Mouse (Mus musculus) bone marrow macrophage, adult 2 months (primary cell): ENCODE results near the gene Fam69a. TPM values are rescaled to one million over a fixed set of nuclear protein-coding genes. Genes with fewer than 3 reads are reported as not detected.
"Not testable (repeated sequence)": the region's sequence is repeated elsewhere in the genome, so short reads cannot be mapped to it uniquely, and the experiment has no call there.

ENCODE experiments used
- H3K27ac ChIP-seq: 2 replicates; pipeline ENCODE4 v1.5.1; 2012; ENCODE audit warnings: low read depth, low read length; ENCODE audit not compliant: insufficient read depth
- H3K4me1 ChIP-seq: 2 replicates; pipeline ENCODE4 v1.6.1; 2012; ENCODE audit warnings: low read length; ENCODE audit not compliant: control insufficient read depth, insufficient read depth
- H3K4me3 ChIP-seq: 2 replicates; pipeline ENCODE4 v1.5.1; 2012; ENCODE audit warnings: mild to moderate bottlenecking, low read length, moderate library complexity; ENCODE audit not compliant: insufficient read depth
- CTCF ChIP-seq: IDR thresholded peaks from 2 replicates; pipeline ENCODE4 v1.5.1; 2012; ENCODE audit warnings: low read depth, mild to moderate bottlenecking, low read length, moderate library complexity
- POLR2A ChIP-seq: IDR thresholded peaks from 2 replicates; pipeline ENCODE4 v1.6.1; 2012; ENCODE audit warnings: mild to moderate bottlenecking, low read depth, low read length, borderline replicate concordance
- polyA plus RNA-seq: library from polyadenylated mRNA; stranded (reverse); fragments of >200 nt; gene quantifications from 2 replicates; pipeline ENCODE4 v1.2.4, GENCODE M21; 2012; ENCODE audit not compliant: missing spikeins, insufficient read depth, insufficient read length

Fam69a gene
- polyA plus RNA-seq, result 73.2 and 80.4 TPM in 2 replicates

- Histone ChIP-seq H3K4me1 (peaks cover 13% of the 10 kb centered on the region), H3K4me3 (peak within 1 kb of the TSS; percentile 75), H3K27ac (peak within 1 kb of the TSS; percentile 61)
- no peak for TF ChIP-seq POLR2A
- no peak for TF ChIP-seq CTCF
Measured at GRCm38 (mm10) chr5:107986967-107987834, at the start of gene Fam69a. Gene Fam69a, minus strand, starts transcription at chr5:107987085.

GRCm38 (mm10) chr5:108035523-108035922, 48.6 kb upstream of the Fam69a start:
- Histone ChIP-seq H3K4me1 (peaks cover 15% of the 10 kb centered on the region), H3K4me3 (no peak overlapping the region), H3K27ac (no peak overlapping the region)
- TF ChIP-seq CTCF (no peak), POLR2A (no peak)

GRCm38 (mm10) chr5:108034194-108034593, 47.3 kb upstream of the Fam69a start:
- TF ChIP-seq CTCF, result no peak
- TF ChIP-seq POLR2A, result no peak
- Histone ChIP-seq H3K4me1 (peaks cover 18% of the 10 kb centered on the region), H3K27ac (no peak overlapping the region)

GRCm38 (mm10) chr5:108031267-108031666, 44.4 kb upstream of the Fam69a start:
- H3K27ac ChIP-seq, result peak overlapping the region; percentile 78

More at GRCm38 (mm10) chr5:108034194-108034593, 47.3 kb upstream of the Fam69a start:
- H3K4me3 ChIP-seq, result no peak overlapping the region

GRCm38 (mm10) chr5:108029968-108030367, 43.1 kb upstream of the Fam69a start:
- Histone ChIP-seq H3K4me1 (peaks cover 14% of the 10 kb centered on the region), H3K4me3 (no peak overlapping the region), H3K27ac (no peak overlapping the region)
- TF ChIP-seq POLR2A (no peak), CTCF (no peak)

More at GRCm38 (mm10) chr5:108031267-108031666, 44.4 kb upstream of the Fam69a start:
- H3K4me1 ChIP-seq, result peaks cover 19% of the 10 kb centered on the region
- TF ChIP-seq CTCF (no peak), POLR2A (no peak)
- H3K4me3 ChIP-seq, result peak overlapping the region; percentile 29

GRCm38 (mm10) chr5:108028797-108029536, 42.1 kb upstream of the Fam69a start:
- H3K27ac ChIP-seq, result not testable (repeated sequence)

GRCm38 (mm10) chr5:108028230-108028629, 41.3 kb upstream of the Fam69a start:
- no peak for TF ChIP-seq CTCF
- no peak for TF ChIP-seq POLR2A
- H3K4me1 ChIP-seq, result peaks cover 14% of the 10 kb centered on the region
- no peak overlapping the region for H3K4me3 ChIP-seq
- H3K27ac ChIP-seq, result no peak overlapping the region

More at GRCm38 (mm10) chr5:108028797-108029536, 42.1 kb upstream of the Fam69a start:
- peaks cover 14% of the 10 kb centered on the region for H3K4me1 ChIP-seq
- not testable (repeated sequence) for H3K4me3 ChIP-seq

DNA sequence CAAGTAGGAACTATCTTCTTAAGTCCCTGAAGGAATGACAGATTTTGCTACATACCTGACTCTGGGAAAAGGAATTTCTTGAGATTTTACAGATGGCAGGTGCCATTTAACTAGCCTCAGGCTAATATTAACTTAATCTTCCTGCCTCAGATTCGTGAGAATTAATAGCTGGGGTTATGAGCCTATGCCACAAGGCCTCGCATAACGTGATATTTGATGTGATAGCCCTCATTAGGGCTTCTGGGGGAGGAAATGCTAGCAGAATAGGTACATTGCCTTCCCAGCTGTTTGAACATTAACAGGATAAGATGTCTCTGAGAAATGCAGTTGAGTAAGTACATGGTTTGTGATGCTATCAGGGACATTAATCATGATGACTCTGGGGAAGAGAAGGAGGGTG, 34.5 kb upstream of the Fam69a start:
- no peak overlapping the region for H3K27ac ChIP-seq
- H3K4me1 ChIP-seq, result peaks cover 3% of the 10 kb centered on the region; the same call in 1 of the 2 replicates
- TF ChIP-seq POLR2A, result no peak
- TF ChIP-seq CTCF, result no peak
- no peak overlapping the region for H3K4me3 ChIP-seq

DNA sequence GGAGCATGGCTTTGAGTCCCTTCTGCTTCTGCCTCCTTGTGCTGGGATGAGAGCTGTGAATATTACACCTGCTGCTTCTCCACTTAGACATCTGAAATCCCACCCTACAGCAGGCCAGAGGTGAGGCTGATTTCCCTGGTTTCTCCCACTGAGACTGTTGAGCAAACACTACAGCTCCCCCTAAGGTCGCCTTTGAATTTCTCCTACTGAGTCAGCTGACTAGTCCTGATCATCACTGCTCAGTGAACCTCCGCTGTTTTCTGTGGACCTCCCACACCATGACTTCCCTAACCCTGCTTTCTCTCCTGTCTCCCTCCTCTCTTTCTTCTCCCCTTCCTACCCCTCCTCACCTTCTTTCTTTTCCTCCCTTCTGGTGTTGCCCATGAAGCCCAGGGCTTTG, 32.5 kb upstream of the Fam69a start:
- TF ChIP-seq CTCF, result no peak
- H3K4me1 ChIP-seq, result peaks cover 3% of the 10 kb centered on the region; the same call in 1 of the 2 replicates
- no peak overlapping the region for H3K27ac ChIP-seq
- H3K4me3 ChIP-seq, result no peak overlapping the region

DNA sequence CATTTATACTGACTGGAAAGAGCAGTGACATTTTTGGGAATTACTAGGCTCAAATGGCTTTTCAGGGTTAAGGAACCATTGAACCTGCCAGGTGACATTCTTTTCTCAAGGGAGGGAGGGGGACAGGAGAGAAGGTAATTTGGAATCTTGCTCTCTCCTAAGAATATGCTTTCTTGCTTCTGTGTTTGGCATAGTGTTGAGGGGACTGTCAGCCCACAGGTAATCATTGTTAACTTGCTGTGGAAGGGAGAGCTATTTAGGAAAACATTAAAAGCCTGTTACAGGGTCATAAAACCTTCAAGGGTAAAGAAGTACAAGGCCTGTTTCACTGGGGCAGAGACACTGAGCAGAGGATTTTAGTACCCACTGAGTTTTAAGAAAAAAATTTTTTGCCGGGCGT, 30.3 kb upstream of the Fam69a start:
- TF ChIP-seq POLR2A (no peak), CTCF (no peak)
- H3K27ac ChIP-seq, result no peak overlapping the region
- H3K4me1 ChIP-seq, result peaks cover 3% of the 10 kb centered on the region; the same call in 1 of the 2 replicates

More for the DNA sequence above, 30.3 kb upstream of the Fam69a start:
- H3K4me3 ChIP-seq, result no peak overlapping the region
